Mouse (Mus musculus): ENCODE results near the gene Elmo1. TPM values are rescaled to one million over a fixed set of nuclear protein-coding genes. Genes with fewer than 3 reads are reported as not detected.

Elmo1 gene
- polyA plus RNA-seq, 1 experiment, result 52.5 TPM

DNA sequence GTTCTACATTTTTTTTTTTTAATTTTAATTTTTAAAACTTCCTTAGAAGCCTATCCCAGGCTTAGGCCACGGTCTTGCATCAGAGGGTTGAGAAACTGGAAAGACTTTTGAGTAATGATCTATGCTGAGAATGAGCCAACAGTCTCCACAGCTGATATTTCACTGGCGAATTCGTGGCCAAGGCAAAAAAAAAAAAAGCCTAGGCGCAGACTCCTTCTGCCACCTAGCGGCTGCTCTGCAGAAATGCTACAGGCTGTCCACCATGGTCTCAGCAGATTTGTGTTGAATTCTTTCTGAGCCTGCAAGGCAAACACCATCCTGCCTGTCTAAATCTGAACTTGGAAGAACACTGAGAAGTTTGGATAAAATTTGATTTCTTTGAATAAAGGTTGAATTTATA lies 202.0 kb downstream of the Elmo1 start:
- no peak overlapping the region for H3K27ac ChIP-seq (ENCODE audit: control insufficient read depth, insufficient read depth, low read length)
- H3K4me3 ChIP-seq (ENCODE audit: control insufficient read depth, insufficient read depth, low read length), result no peak overlapping the region
- no peaks in the 10 kb centered on the region for H3K4me1 ChIP-seq (replicated peaks; ENCODE audit: control insufficient read depth, insufficient read depth, low read length)
- DNase-seq, result peak; percentile 21
- H3K36me3 ChIP-seq (ENCODE audit: control insufficient read depth, insufficient read depth, low read length), result peaks cover 14% of the 10 kb centered on the region; the same call in 1 of the 2 replicates
- 15% methylated on average over 5 of the region's 5 CpGs for WGBS
- H3K27me3 ChIP-seq (ENCODE audit: control insufficient read depth, insufficient read depth, low read length), result no peaks in the 10 kb centered on the region
- peak; percentile 56; the same call in 1 of the 2 replicates for TF ChIP-seq CTCF (IDR thresholded peaks at IDR 0.05; ENCODE audit: borderline replicate concordance, control insufficient read depth, extremely low read depth, insufficient read depth, low read length, poor library complexity)
- no peak for TF ChIP-seq POLR2A (IDR thresholded peaks at IDR 0.05; ENCODE audit: control insufficient read depth, extremely low read depth, insufficient read depth, low read length, poor library complexity)

DNA sequence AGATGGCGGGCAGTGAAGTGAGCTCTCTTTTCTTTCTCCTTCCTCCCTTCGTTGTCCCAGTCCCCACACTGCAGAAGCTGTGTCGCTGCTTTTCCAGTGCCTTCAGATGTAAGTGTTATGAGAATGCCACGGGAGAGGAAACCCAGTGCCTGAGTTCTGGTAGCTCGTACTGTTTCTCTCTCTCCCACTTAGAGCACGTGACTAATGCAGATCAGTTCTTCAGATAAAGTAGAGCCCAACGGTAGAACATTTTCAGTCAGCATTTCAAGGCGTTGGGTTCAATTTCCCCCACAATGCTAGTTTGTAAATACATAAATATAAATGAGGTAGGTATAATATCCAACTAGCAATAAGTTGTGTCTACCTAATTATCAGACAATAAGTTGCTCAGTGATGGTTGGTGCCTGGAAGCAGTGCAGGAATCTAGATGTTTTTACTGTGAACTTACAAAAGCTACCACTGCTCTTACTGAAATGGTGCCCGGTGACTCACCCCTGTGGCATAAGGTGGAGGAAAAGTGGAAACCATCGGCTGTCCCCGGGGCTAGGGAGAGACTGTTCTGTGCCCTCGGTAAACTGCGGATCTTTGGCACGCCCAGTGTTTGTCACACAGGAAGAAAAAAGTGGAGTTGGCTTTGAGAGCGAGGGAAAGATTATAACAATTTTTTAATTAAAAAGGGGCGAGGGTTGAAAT lies 205.0 kb downstream of the Elmo1 start:
- H3K4me1 ChIP-seq (replicated peaks; ENCODE audit: control insufficient read depth, insufficient read depth, low read length), result no peaks in the 10 kb centered on the region
- DNase-seq, result no peak
- no peak for TF ChIP-seq CTCF (IDR thresholded peaks at IDR 0.05; ENCODE audit: borderline replicate concordance, control insufficient read depth, extremely low read depth, insufficient read depth, low read length, poor library complexity)
- no peak for TF ChIP-seq POLR2A (IDR thresholded peaks at IDR 0.05; ENCODE audit: control insufficient read depth, extremely low read depth, insufficient read depth, low read length, poor library complexity)
- H3K27ac ChIP-seq (ENCODE audit: control insufficient read depth, insufficient read depth, low read length), result no peak overlapping the region
- H3K36me3 ChIP-seq (ENCODE audit: control insufficient read depth, insufficient read depth, low read length), result peaks cover 4% of the 10 kb centered on the region; the same call in 1 of the 2 replicates
- no peak overlapping the region for H3K4me3 ChIP-seq (ENCODE audit: control insufficient read depth, insufficient read depth, low read length)
- WGBS, result 92% methylated on average over 16 of the region's 16 CpGs
- H3K27me3 ChIP-seq (ENCODE audit: control insufficient read depth, insufficient read depth, low read length), result no peaks in the 10 kb centered on the region

DNA sequence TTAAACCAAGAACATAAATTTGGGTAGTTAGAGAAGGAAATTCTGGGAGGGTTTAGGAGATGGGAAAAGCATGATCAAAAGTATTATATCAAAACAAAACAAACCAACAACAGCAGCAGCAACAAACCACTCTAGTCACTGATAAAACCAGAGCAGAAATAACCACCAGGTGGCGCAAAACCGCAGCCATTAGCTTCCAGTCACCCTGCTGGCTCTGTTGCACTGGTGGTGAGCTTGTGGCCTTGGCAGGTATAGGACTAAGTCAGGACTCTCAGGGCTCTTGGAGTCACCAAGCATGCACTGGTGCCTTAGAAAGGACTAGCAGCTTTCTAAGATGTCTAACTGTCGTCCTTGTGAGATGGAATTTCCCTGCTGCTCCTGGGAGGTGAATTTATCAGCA lies 207.4 kb downstream of the Elmo1 start:
- H3K4me3 ChIP-seq (ENCODE audit: control insufficient read depth, insufficient read depth, low read length), result no peak overlapping the region
- H3K4me1 ChIP-seq (replicated peaks; ENCODE audit: control insufficient read depth, insufficient read depth, low read length), result no peaks in the 10 kb centered on the region
- peak; percentile 48 for DNase-seq
- no peaks in the 10 kb centered on the region for H3K36me3 ChIP-seq (ENCODE audit: control insufficient read depth, insufficient read depth, low read length)
- WGBS, result 68% methylated on average over 3 of the region's 3 CpGs
- no peak overlapping the region for H3K27ac ChIP-seq (ENCODE audit: control insufficient read depth, insufficient read depth, low read length)
- H3K27me3 ChIP-seq (ENCODE audit: control insufficient read depth, insufficient read depth, low read length), result no peaks in the 10 kb centered on the region
- TF ChIP-seq POLR2A (IDR thresholded peaks at IDR 0.05; ENCODE audit: control insufficient read depth, extremely low read depth, insufficient read depth, low read length, poor library complexity) (no peak), CTCF (IDR thresholded peaks at IDR 0.05; ENCODE audit: borderline replicate concordance, control insufficient read depth, extremely low read depth, insufficient read depth, low read length, poor library complexity) (peak; percentile 75)

DNA sequence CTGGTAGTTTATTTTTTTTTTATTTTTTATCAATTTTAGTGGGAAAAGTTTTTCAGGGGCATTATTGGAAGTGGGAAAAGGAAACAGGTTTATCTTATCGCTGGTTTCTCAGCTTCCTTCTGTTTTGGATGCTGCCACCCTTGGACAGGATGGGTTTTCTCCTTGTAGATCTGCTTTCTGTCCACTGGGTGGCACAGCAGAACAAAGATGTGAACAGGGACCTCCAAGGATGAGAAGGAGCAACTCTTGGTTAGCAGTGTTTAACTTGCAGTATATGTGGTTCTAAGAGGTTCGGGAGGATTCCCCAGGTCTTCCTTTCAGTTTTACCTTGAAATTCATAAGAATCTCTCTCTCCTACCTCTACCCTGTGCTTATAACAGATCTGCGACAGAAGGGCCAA lies 209.0 kb downstream of the Elmo1 start:
- peak; percentile 10 for DNase-seq
- no peaks in the 10 kb centered on the region for H3K36me3 ChIP-seq (ENCODE audit: control insufficient read depth, insufficient read depth, low read length)
- no peak overlapping the region for H3K4me3 ChIP-seq (ENCODE audit: control insufficient read depth, insufficient read depth, low read length)
- H3K4me1 ChIP-seq (replicated peaks; ENCODE audit: control insufficient read depth, insufficient read depth, low read length), result no peaks in the 10 kb centered on the region
- TF ChIP-seq CTCF (IDR thresholded peaks at IDR 0.05; ENCODE audit: borderline replicate concordance, control insufficient read depth, extremely low read depth, insufficient read depth, low read length, poor library complexity) (no peak), POLR2A (IDR thresholded peaks at IDR 0.05; ENCODE audit: control insufficient read depth, extremely low read depth, insufficient read depth, low read length, poor library complexity) (no peak)
- WGBS, result 71% methylated on average over 3 of the region's 3 CpGs
- H3K27ac ChIP-seq (ENCODE audit: control insufficient read depth, insufficient read depth, low read length), result no peak overlapping the region
- no peaks in the 10 kb centered on the region for H3K27me3 ChIP-seq (ENCODE audit: control insufficient read depth, insufficient read depth, low read length)

DNA sequence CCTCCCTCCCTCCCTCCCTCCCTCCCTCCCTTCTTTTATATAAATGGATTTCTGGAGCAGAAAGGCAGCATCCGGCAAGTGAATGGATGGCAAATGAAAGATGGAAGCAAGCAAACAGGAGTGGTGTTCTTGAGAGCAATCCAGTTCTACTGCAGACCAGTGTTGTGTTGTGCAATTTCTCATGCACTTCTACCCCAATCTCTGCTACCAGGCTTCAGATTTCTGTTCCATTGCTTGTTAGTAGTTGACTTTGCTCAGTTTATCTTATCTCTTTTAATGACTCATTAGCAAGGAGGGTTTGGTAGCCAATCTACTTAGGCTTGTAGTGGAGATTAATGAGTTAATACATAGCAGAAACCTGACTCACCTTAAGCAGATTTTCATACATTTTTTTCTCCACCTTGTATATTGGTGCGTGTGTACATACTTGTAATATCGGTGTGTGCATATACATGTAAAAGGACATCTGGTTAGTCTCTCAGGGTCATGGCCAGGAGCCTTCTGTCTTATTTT lies 209.7 kb downstream of the Elmo1 start:
- Histone ChIP-seq H3K27ac (ENCODE audit: control insufficient read depth, insufficient read depth, low read length) (no peak overlapping the region), H3K27me3 (ENCODE audit: control insufficient read depth, insufficient read depth, low read length) (no peaks in the 10 kb centered on the region), H3K4me3 (ENCODE audit: control insufficient read depth, insufficient read depth, low read length) (no peak overlapping the region), H3K36me3 (ENCODE audit: control insufficient read depth, insufficient read depth, low read length) (no peaks in the 10 kb centered on the region), H3K4me1 (replicated peaks; ENCODE audit: control insufficient read depth, insufficient read depth, low read length) (no peaks in the 10 kb centered on the region)
- DNase-seq, result no peak
- TF ChIP-seq POLR2A (IDR thresholded peaks at IDR 0.05; ENCODE audit: control insufficient read depth, extremely low read depth, insufficient read depth, low read length, poor library complexity), result no peak
- no peak for TF ChIP-seq CTCF (IDR thresholded peaks at IDR 0.05; ENCODE audit: borderline replicate concordance, control insufficient read depth, extremely low read depth, insufficient read depth, low read length, poor library complexity)
- WGBS, result over 99% methylated on average over 3 of the region's 3 CpGs

DNA sequence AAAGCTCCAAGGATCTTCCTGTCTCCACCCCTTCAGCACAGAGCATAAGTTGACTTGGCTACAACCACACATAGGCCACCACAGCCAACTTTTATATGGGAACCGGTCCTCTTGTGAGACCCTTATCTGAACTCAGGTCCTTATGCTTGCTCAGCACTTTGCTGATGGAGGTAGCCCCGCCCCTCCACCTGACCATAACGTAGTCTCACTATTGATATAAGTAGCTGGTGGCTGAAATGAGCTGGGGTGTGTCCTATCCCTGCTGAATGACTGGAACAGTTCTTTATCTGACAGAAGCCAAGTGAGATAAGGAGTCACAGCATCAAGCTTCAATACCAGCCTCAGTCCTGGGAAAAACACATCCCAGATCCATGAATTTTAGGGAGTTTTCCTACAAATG lies 210.2 kb downstream of the Elmo1 start:
- H3K27me3 ChIP-seq (ENCODE audit: control insufficient read depth, insufficient read depth, low read length), result no peaks in the 10 kb centered on the region
- WGBS, result 99% methylated on average over 3 of the region's 3 CpGs
- no peak for DNase-seq
- no peak for TF ChIP-seq CTCF (IDR thresholded peaks at IDR 0.05; ENCODE audit: borderline replicate concordance, control insufficient read depth, extremely low read depth, insufficient read depth, low read length, poor library complexity)
- no peak for TF ChIP-seq POLR2A (IDR thresholded peaks at IDR 0.05; ENCODE audit: control insufficient read depth, extremely low read depth, insufficient read depth, low read length, poor library complexity)
- H3K4me1 ChIP-seq (replicated peaks; ENCODE audit: control insufficient read depth, insufficient read depth, low read length), result no peaks in the 10 kb centered on the region; the same call in 1 of the 2 replicates
- H3K4me3 ChIP-seq (ENCODE audit: control insufficient read depth, insufficient read depth, low read length), result no peak overlapping the region
- H3K36me3 ChIP-seq (ENCODE audit: control insufficient read depth, insufficient read depth, low read length), result no peaks in the 10 kb centered on the region
- H3K27ac ChIP-seq (ENCODE audit: control insufficient read depth, insufficient read depth, low read length), result no peak overlapping the region

All from thymus, adult 2 months (tissue).